Mouse (Mus musculus) olfactory bulb, adult 2 months (tissue): Measurements from ENCODE around the gene Cdc42ep3.

ENCODE experiments used
- CTCF ChIP-seq: fragments of 200-500 bp; IDR thresholded peaks from 2 replicates; pipeline ENCODE4 v1.5.1; 2012; ENCODE audit warnings: low read depth, mild to moderate bottlenecking, low read length, moderate library complexity; ENCODE audit not compliant: insufficient read depth
- POLR2A ChIP-seq: fragments of 200-500 bp; IDR thresholded peaks from 2 replicates; pipeline ENCODE4 v1.6.1; 2012; ENCODE audit warnings: mild to moderate bottlenecking, low read depth, low read length, moderate library complexity; ENCODE audit not compliant: insufficient read depth

GRCm38 (mm10) chr17:79356071-79356601 is 1.2 kb upstream of the Cdc42ep3 start:
- TF ChIP-seq CTCF (no peak), POLR2A (no peak)
